Mouse (Mus musculus) CD8-positive naive resting alpha-beta T cell, adult 2 months (primary cell): ENCODE measurements around the gene Ppm1a.
"Not testable (repeated sequence)": the region's sequence is repeated elsewhere in the genome, so short reads cannot be mapped to it uniquely, and the experiment has no call there.

ENCODE experiments used
- DNase-seq, 2 experiments: peaks; one replicate each; pipeline ENCODE4 v3.0.0; 2022; ENCODE audit warnings: low read depth in 2 of 2, low spot score in 2 of 2

The Ppm1a gene

DNA sequence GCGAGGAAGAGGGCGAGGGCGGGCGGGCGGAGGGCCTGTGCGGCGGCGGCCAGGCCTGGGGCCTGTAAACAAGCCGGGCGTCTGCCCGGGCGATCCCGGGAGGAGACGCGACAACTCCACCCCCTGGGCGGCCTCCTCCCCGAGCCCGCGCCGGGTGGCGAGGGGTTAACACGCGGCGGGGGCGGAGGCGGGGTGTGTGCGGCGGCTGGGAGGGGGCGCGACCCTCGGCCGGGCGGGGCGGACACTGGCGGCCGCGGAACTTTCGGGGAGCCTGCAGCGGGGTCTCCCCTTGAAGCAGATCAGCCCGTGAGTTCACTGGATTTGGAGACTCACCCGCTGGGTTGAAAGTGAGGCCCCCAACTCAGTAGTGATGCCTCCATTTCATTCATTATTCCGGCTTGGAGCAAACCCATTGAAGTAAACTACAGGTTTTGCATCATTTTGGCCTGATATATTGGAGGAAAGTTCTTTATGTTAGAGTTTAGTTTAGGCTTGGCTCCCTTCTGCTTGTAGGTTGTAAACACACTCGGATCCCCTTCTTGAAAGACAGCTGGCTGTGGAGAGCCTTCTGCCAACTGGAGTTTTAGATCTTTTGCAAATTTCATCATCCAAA is 4.5 kb downstream of the Ppm1a start:
- DNase-seq: peak; percentile 26 to 31

DNA sequence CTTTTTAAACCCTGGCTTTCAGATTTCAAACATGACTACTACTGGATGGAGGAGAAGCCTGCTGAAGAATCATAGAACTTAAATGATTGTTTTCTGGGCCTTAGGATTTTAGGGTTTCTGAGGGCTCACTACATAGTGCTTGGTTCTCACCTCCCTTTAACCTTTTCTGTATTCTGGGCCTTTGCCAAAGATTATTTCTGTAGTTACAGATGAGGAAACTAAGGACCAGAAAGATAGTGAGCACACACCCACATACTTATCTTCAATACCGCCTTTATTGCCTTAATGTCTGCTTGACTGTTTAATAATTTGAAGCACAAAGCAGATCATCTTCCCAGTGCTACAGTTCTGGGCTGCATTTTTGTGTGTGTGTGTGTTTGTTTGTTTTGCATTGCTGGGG is 5.2 kb downstream of the Ppm1a start:
- no peak for DNase-seq

DNA sequence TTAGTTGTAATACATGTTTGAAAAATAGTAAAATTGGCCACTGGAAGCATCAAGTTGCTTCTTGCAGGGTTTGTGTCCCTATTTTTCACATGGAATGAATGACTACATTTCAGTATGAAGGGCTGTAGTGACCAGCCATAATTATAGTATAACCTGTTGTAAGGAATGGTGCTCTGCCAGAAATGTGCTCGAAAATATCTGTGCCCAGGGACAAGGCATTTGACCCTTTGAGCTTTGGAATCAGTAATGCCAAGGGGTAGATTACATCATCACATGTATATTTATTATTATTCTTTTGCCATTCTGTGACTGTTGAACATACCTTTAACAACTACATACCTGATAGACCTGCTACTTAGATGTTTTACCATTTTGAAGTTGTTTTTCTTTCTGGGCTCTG is 5.9 kb downstream of the Ppm1a start:
- no peak for DNase-seq

DNA sequence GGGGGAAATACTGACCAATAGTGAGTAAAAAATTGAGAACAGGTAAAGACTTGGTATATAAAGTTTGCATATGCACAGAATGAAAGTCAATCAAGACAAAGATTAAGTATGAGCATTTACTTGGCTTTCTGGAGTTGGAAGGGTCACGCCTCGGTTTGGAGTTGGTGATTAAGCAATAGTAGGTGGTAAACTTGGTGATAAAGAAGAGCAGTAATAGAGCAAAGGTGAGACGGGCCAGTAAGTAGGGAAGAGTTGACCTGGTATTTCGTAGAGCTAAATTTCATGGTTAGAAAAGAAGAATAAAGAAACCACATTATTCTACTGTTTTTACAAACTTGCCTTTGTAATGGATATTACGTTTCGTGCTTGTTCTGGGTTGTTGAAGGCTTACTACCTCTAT is 10.6 kb downstream of the Ppm1a start:
- no peak for DNase-seq

DNA sequence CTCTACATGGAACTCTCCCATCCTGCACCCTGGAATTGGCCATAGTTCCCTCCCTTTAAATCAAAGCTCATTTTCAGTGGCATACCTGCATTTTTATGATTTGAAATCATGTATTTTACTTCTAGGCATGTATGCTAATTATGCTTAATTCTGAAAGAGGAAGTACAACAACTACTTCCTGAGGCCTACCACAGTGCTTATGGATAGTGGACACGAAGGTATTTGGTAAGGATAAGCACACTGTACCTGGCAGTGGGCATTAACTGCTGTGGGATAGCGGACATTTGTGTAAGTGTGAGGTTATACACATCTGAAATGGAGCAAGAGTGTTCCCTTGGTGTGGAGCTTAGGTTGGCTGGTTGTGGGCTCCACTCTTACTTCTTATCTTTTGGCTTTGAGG is 11.0 kb downstream of the Ppm1a start:
- DNase-seq: no peak

DNA sequence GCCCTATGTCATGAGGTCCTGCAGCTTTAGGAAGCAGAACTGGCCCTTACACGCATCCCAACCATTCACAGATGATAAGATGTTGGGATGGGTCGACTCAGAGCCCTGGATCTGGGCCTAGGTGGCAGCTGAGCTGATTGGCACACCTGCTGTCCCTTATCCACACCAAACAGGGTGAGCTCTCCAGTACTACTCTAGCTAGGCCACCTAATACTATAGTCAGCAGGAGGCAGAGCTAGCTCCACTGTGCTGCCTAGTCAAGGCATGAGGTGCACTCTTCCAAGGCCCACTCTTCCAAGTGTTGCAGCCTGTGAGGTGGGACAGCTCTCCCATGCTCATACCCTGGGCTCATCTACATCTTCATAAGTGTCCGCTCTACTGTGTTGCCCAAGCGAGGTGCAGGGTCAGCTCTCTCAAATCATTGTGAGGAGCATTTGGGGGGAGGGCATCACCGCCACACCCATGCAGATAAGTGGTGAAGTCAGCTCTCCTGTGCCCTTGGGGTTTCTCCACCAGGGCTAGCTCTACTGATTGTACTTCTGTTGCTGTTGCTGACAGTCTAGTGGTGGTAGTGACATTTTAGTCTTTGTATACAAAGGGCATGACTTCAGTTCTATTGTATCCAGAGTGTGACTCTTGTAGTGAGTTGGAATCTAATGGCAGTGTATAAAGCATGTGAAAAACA is 12.4 kb downstream of the Ppm1a start:
- no peak for DNase-seq

DNA sequence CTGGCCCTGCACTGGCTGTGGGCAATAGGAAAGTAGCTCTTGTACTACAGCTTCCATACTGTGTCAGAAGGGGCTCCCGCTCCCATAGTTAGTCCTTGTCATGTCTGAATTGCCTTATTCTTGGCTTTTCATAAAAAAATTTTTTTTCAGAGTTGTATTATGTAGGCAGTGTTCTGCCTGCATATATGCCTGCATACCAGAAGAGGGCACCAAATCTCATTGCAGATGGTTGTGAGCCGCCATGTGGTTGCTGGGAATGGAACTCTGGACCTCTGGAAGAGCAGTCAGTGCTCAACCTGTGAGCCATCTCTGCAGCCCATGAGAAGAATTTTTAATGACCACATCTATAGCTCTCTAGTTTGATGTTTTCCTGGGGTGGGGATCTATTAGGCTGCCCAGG is 13.9 kb downstream of the Ppm1a start:
- no peak for DNase-seq

DNA sequence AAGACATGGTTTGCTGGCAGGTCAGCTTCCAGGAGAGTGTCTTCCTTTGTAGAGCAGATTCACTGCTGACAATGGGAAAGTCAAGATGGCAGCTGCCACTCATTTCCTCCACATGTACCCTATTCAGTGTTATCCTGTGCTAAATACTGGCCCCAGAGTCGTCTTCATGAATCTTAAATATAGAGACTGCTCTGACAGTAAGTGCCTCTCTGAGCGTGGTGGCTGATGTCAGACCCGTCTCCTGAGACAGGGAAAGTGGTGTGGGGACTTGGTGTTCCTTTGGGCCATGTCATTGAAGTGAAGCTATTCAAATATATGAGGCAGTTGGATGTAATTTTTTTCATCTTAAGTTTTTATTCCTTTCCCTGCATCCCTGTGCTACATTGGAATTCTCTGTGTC is 14.5 kb downstream of the Ppm1a start:
- no peak for DNase-seq

DNA sequence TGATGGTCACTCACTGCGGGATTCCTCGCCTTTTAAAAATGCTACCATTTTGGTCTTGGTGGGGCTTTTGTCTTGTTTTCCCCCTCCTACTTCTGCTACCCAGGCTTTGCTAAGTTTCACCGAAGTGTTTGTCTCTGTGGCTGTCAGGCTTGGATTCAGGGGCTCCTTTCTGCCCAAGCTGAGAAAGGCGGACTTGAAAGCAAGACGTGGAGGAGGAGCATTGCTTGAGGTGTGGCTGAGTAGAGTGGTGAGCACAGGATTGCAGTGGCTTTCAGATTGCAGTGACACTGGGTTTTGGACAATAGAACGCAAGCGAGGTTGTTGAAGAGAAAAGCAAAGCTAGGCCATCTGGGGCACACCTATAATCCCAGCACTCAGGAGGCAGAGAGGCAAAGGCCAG is 16.7 kb downstream of the Ppm1a start:
- no peak for DNase-seq

DNA sequence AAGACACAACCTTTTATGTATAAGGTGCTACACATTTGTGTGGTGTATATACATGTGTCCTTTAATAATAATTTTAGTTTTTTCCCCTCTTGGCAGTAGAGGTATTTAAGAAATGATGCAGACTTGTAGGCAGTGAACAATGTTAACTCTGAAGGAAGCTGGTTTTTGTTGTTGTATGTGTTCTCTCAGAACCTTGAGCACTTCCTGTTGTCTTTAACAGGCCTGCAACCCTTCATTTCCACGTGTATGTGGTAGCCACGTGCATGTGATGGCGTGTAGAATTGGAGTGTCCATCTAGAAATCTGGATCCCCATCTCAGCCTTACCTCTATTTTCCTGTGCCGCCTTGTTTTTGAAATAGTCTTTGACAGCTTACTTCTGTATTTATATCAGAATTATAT is 20.0 kb downstream of the Ppm1a start:
- no peak for DNase-seq

DNA sequence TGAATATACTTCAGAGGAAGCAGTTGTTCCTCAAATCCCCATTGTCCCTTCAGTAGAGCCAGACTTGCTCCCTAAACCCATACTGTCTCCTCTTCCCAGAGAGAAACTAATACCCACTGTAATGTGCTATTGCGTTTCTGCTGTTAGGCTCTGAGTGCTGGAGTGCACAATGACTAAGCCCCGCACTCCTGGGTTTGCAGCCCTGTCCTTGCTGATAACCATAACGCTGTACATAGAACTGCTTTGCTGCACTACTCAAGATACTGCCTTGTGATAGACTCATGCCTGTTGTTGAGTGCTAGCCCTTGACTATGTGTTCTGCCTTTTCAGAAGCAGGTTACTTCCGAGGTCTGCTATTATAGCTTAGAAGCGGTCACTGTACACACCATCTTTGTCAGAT is 22.9 kb downstream of the Ppm1a start:
- no peak for DNase-seq

DNA sequence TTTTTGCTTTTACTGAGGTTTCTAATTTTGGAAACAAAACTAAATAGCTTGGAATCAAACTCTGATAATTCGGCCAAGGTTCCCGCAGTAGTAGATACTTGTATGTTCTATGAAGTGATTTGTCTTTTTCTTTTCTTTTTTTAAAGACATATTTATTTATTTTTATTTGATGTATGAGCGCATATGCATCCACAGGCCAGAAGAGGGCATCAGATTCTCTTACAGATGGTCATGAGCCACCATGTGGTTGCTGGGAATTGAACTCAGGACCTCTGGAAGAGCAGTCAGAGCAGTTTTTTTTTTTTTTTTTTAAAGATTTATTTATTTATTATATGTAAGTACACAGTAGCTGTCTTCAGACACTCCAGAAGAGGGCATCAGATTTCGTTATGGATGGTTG is 25.5 kb downstream of the Ppm1a start:
- not testable (repeated sequence) for DNase-seq

DNA sequence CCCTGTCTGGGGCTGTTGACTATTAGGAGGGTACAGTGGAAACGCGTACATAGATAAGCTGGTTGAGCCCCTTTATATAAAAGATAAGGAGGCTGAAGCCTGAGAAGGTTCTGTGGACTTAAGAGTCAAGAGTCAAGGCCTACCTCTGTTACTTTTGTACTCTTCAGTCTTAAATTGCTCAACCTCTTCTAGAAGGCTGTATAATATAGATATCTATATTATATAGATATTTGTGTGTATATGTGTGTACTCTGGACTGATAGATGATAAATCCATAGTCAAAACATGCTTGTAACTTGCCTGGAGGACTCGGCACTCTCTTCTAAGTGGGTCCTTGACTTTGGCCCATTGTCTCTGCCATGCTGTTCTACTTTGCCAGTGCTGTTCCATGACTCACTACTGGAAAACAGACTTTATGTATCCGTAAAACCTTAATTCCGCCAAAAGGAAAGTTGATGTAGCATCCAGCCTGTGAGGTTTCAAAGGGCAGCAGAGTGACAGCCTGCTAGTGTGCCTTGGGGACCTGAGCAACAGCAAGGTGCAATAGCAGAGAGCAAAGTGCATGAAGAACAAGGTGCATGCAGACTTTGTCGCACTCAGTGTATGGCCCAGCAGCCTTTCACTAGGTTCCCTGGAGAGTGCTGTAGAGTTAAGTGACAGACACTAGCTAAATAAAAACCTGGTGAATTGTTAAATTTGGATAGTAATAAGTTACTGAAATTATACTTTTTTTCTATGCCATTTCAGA is 28.1 kb downstream of the Ppm1a start:
- DNase-seq: no peak

DNA sequence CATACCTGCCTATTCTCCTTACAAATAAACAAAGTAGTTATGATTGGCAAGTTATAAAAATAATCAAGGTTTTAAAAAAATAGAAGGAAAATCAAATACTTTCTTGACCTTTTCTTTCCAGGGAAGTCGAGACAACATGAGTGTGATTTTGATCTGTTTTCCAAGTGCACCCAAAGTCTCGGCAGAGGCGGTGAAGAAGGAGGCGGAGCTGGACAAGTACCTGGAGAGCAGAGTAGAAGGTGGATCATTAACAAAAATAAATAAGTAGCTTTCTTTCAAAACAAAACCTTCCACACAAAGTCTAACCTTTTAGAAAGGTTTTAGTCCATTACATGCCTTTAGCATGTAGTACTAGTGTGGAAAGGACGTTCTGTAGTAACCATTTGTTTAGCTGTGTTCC is 29.3 kb downstream of the Ppm1a start:
- DNase-seq: no peak

DNA sequence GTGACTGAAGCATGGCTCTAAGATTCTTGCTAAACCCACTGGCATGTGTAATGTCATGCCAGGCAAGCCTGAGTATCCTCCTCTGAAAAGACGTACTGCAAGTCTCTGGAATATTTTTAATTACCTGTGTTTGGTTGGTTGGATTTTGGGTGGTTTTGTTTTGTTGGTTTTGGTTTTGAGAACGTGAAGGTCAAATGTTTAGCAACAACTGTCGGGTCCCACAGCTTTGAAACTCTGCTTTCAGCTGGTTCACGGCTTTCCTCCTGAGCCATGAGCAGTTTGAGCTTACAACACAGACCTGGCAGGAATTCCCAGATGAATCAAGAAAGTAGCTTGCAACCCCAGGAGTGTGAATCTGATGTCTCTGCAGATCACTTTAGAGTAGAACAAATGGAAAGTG is 29.7 kb downstream of the Ppm1a start:
- DNase-seq: no peak

DNA sequence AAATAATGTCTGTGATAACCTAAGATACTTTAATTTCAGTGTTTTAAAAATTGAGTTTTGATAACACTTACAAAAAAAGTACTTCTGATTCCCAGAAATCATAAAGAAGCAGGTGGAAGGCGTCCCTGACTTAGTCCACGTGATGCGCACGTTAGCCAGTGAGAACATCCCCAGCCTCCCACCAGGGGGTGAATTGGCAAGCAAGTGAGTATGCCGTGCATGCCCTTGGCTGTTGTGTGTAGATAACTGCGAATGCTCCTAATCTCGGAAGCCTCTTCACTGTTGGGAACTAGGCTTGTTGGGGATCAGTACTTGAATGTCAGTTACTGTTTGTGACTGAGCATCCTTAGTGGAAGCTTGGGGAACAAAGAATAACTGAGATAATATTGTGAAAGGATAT is 33.3 kb downstream of the Ppm1a start:
- no peak for DNase-seq

DNA sequence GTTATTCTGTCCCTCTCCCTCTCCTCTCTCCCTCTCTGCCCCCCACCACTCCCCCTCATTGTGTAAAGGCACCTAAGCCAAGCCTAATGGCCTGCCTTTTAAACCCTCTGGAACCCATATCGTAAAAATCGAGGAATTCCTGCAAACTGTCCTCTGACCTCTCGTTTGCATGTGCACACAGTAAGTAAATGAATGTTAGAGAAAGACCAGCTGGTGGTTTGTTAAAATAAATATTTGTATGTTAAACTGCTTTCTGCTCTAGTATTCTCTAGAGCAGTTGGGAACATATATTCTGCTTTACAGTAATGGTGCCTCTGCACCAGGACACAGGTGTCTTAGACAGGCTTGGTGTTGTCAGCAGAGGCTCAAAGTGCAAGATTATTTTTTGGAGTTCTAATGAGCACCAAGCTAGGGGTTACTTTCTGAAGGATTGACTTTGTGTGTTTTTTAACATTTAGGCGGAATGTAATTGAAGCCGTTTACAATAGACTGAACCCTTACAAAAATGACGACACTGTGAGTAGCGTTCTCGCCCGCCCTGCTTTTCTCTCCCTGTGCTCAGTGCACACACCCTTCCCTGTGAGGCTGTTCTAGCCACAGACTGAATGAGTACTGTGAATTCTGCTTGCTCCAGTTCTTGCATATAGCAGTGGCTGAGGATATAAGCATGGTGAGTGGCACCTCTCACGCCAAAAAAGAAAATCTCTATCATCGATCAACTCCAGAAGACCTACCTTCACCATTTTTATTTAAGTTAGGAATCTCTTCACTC is 35.3 kb downstream of the Ppm1a start:
- no peak for DNase-seq

DNA sequence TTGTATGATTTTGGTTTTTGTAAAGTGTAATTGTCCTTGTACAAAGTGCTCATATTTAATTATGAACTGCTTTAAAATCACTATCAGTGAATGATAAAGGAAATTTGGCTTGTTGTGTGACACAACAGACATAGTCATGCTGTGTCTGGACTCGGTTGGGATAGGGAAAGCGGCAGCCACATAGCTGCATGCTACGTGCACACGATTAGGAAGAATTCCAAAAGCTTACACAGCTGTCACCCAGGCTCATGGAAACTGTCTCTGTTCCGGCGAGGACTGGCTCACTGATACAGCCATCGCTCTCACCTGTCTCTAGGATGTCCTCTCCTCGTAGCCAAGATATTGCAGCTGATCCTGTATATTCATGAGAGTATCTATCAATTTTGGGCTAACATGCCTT is 36.7 kb downstream of the Ppm1a start:
- DNase-seq: no peak

DNA sequence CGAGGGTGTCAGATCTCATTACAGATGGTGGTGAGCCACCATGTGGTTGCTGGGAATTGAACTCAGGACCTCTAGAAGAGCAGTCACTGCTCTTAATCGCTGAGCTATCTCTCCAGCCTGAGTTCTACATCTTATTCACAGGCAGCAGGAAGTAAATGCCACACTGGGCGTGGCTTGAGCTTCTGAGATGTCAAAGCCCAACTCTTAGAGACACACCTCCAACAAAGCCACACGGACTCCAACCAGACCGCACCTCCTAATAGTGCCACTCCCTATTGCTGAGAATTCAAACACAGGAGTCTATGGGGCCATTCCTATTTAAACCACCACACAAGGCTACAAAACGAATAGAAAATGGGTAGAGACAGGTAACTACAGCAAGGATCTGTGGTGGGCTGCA is 52.5 kb downstream of the Ppm1a start:
- DNase-seq: peak in 1 of 2 experiments; percentile 23

DNA sequence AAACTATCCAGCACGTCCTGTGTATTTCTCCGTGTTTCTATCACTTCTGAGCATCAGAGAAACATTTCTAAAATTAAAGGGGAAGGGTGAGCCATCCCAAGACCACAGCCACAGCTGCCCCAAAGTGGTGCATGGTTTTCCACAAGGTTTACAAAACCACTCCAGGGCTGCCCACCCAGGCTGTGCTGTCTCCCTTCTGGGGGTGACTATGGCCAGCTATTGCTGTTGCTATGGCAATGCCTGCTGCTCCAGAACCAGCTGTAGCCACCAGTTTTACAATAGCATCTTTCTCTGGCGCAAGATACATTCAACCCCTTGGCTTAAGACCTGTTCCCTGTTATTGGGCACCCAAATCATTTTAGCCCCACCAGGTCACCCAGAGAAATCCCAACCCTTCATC is 54.3 kb downstream of the Ppm1a start:
- no peak for DNase-seq

DNA sequence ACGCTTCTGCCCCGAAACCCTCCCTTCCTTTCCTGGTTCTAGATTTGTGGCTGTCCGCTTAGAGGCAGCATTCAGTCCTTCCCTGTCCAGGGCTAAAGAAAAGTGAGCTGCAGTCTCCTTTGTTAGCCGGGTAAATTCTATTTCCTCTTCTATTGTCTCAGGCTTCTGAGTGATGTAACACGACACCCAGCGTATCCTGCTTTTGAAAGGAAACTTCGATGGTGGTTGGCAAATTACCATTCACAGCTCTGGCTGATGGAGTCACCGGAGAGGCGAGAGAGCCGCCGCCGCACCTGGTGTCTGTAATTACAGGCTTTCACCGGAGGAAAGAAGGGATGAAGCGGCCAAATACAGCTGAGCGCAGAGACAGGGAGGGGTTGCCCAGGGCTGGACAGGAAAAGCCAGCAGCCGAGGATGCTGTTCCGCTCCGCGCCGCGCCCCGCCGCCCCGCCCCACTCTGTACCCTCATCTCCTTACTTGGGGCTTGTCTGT is 63.7 kb downstream of the Ppm1a start:
- peak; percentile 10 to 18 for DNase-seq

DNA sequence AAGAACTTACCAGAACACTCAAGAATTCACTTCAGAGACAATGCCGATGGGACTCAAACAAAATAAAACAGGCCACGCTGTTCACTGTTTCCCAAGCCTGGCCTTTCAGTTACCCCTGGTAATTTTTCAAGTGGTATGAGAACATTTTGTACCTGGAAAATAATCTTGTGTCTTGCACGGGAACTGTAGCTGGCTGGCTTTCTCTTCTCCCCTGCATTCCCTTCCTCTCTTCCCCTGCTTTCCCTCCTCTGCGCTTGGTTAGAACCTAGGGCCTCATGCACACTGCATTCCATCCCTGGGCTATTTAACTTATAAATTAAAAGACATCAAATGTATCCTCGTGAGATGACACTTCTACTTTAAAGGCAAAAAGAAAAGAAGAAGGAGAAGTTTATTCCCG is 64.3 kb downstream of the Ppm1a start:
- DNase-seq: no peak
